In the genomic region with DNA sequence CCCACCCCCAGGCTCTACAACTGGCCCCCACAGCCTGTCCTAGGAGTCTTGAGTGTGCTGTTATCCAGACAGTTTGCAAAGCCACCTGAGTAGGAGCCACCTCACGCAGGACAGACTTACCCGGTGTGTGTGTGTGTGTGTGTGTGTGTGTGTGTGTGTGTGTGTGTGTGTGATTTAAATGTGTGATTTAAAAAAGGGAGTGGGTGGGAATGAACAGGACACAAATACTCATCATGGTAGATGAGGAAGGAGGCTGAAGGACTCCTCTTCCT, we compare ENCODE assay signal across 8 mouse cellular contexts. TPM values are rescaled to one million over a fixed set of nuclear protein-coding genes. Genes with fewer than 3 reads are reported as not detected.
DNase-seq lines count a peak whose midpoint lies in the region; ATAC-seq and TF ChIP-seq lines count a peak whose summit lies in the region.

No protein-coding gene starts in this region.

- no peak for DNase-seq in heart, adult 2 months
- DNase-seq in cerebellum, postnatal 36 days: no peak
- no peak for DNase-seq in left cerebral cortex, postnatal 14 days (ENCODE audit: low spot score in 2 of 2)
- no peak for DNase-seq in gastrocnemius, postnatal 14 days

- no peaks in the 10 kb centered on the region for H3K9me3 ChIP-seq in heart, embryonic 12.5 days (replicated peaks)
- H3K9me3 ChIP-seq in embryonic facial prominence, embryonic 13.5 days: no peaks in the 10 kb centered on the region
- H3K9me3 ChIP-seq in hindbrain, embryonic 16.5 days (ENCODE audit: control insufficient read depth, low read length): no peaks in the 10 kb centered on the region
- H3K9me3 ChIP-seq in midbrain, embryonic 13.5 days: no peaks in the 10 kb centered on the region

- peaks cover 3% of the 10 kb centered on the region; the same call in 1 of the 2 replicates for H3K36me3 ChIP-seq in heart, embryonic 12.5 days
- no peaks in the 10 kb centered on the region for H3K36me3 ChIP-seq in heart, adult 2 months (ENCODE audit: control insufficient read depth, insufficient read depth, low read length)
- no peaks in the 10 kb centered on the region for H3K36me3 ChIP-seq in embryonic facial prominence, embryonic 13.5 days
- no peaks in the 10 kb centered on the region for H3K36me3 ChIP-seq in hindbrain, embryonic 16.5 days (ENCODE audit: control insufficient read depth, insufficient read depth, low read length)
- peaks cover under 1% of the 10 kb centered on the region; the same call in 1 of the 2 replicates for H3K36me3 ChIP-seq in midbrain, embryonic 13.5 days

- no peaks in the 10 kb centered on the region for H3K79me2 ChIP-seq in heart, adult 2 months (replicated peaks; ENCODE audit: control insufficient read depth, insufficient read depth, low read length)

- no peak for TF ChIP-seq CTCF in heart, adult 2 months (IDR thresholded peaks at IDR 0.05)

- no peak for ATAC-seq in heart, embryonic 12.5 days (ENCODE audit: insufficient number of reproducible peaks, low FRiP score)
- ATAC-seq in embryonic facial prominence, embryonic 13.5 days (ENCODE audit: insufficient number of reproducible peaks, insufficient read depth, low FRiP score, low TSS enrichment, low read depth): no peak
- peak; percentile 52 for ATAC-seq in hindbrain, embryonic 16.5 days
- ATAC-seq in midbrain, embryonic 13.5 days: peak; percentile 57

- no peak overlapping the region for H3K27ac ChIP-seq in heart, embryonic 12.5 days (ENCODE audit: poor library complexity, severe bottlenecking)
- H3K27ac ChIP-seq in heart, adult 2 months: no peak overlapping the region
- no peak overlapping the region for H3K27ac ChIP-seq in embryonic facial prominence, embryonic 13.5 days
- H3K27ac ChIP-seq in hindbrain, embryonic 16.5 days (ENCODE audit: low read depth, low read length): no peak overlapping the region
- no peak overlapping the region for H3K27ac ChIP-seq in midbrain, embryonic 13.5 days

- no peak overlapping the region for H3K4me2 ChIP-seq in heart, embryonic 12.5 days
- peak overlapping the region; percentile 60 for H3K4me2 ChIP-seq in embryonic facial prominence, embryonic 13.5 days
- H3K4me2 ChIP-seq in hindbrain, embryonic 16.5 days (ENCODE audit: low read length): no peak overlapping the region; the same call in 1 of the 2 replicates
- 0 out of 2 replicates have a peak overlapping the region, but pooled peaks have one; percentile 52 for H3K4me2 ChIP-seq in midbrain, embryonic 13.5 days (replicated peaks)

- no peaks in the 10 kb centered on the region; the same call in 1 of the 2 replicates for H3K27me3 ChIP-seq in heart, embryonic 12.5 days (replicated peaks)
- H3K27me3 ChIP-seq in heart, adult 2 months (ENCODE audit: control insufficient read depth, insufficient read depth, low read length): no peaks in the 10 kb centered on the region
- peaks cover 5% of the 10 kb centered on the region; the same call in 1 of the 2 replicates for H3K27me3 ChIP-seq in embryonic facial prominence, embryonic 13.5 days
- H3K27me3 ChIP-seq in hindbrain, embryonic 16.5 days (replicated peaks; ENCODE audit: control insufficient read depth, insufficient read depth, low read length): no peaks in the 10 kb centered on the region
- no peaks in the 10 kb centered on the region for H3K27me3 ChIP-seq in midbrain, embryonic 13.5 days

- H3K9ac ChIP-seq in heart, embryonic 12.5 days: peak overlapping the region; percentile 43; the same call in 1 of the 2 replicates
- H3K9ac ChIP-seq in heart, adult 2 months (ENCODE audit: low read depth, low read length): no peak overlapping the region
- no peak overlapping the region for H3K9ac ChIP-seq in embryonic facial prominence, embryonic 13.5 days
- no peak overlapping the region for H3K9ac ChIP-seq in hindbrain, embryonic 16.5 days (ENCODE audit: low read depth, low read length)
- H3K9ac ChIP-seq in midbrain, embryonic 13.5 days (replicated peaks): no peak overlapping the region

- peaks cover 38% of the 10 kb centered on the region for H3K4me1 ChIP-seq in heart, embryonic 12.5 days (replicated peaks)
- peaks cover 12% of the 10 kb centered on the region for H3K4me1 ChIP-seq in heart, adult 2 months (ENCODE audit: control insufficient read depth, insufficient read depth, low read length)
- H3K4me1 ChIP-seq in embryonic facial prominence, embryonic 13.5 days: peaks cover 24% of the 10 kb centered on the region
- H3K4me1 ChIP-seq in hindbrain, embryonic 16.5 days (ENCODE audit: control insufficient read depth, insufficient read depth, low read depth, low read length): peaks cover 3% of the 10 kb centered on the region
- peaks cover 11% of the 10 kb centered on the region; the same call in 1 of the 2 replicates for H3K4me1 ChIP-seq in midbrain, embryonic 13.5 days (replicated peaks)

- no peak overlapping the region for H3K4me3 ChIP-seq in heart, embryonic 12.5 days
- H3K4me3 ChIP-seq in heart, adult 2 months: no peak overlapping the region
- no peak overlapping the region for H3K4me3 ChIP-seq in embryonic facial prominence, embryonic 13.5 days
- H3K4me3 ChIP-seq in hindbrain, embryonic 16.5 days (ENCODE audit: low read length): no peak overlapping the region
- H3K4me3 ChIP-seq in midbrain, embryonic 13.5 days (replicated peaks): no peak overlapping the region

- TF ChIP-seq EP300 in heart, adult 2 months (IDR thresholded peaks at IDR 0.05; ENCODE audit: insufficient read depth, low read depth, low read length): no peak

- intact Hi-C loops in heart, adult 2 months (cut with DNase I): loop anchor here (1.0 to 2.0 kb wide), 3 partner anchors 16 to 375 kb away; no protein-coding TSS in a partner anchor
- intact Hi-C loops in left cerebral cortex, postnatal 14 days (cut with DNase I): loop anchor here (1.0 to 5.0 kb wide), 3 partner anchors 17 to 373 kb away; no protein-coding TSS in a partner anchor
- intact Hi-C loops in gastrocnemius, postnatal 14 days (cut with DNase I; ENCODE audit: low total_unique reads): loop anchor here (2.0 to 10.0 kb wide), 2 partner anchors 49 to 225 kb away; no protein-coding TSS in a partner anchor

- TF ChIP-seq POLR2A in heart, adult 2 months (IDR thresholded peaks at IDR 0.05; ENCODE audit: insufficient read depth, low read depth, low read length): no peak

- WGBS in heart, embryonic 12.5 days: 68% methylated on average over 2 of the region's 2 CpGs
- 72% methylated on average over 2 of the region's 2 CpGs for WGBS in heart, adult 2 months
- WGBS in embryonic facial prominence, embryonic 13.5 days: 78% methylated on average over 2 of the region's 2 CpGs
- WGBS in hindbrain, embryonic 16.5 days: 88% methylated on average over 2 of the region's 2 CpGs
- 82% methylated on average over 2 of the region's 2 CpGs for WGBS in midbrain, embryonic 13.5 days

RNA-seq across cellular contexts. Expression of a gene that starts 0.6 kb away (rescaled TPM):
- 13.6 and 14.4 TPM in 2 replicates for polyA plus RNA-seq in heart, embryonic 12.5 days (2016; fragmentation: Nextera tagmentation; extraction: Ambion mirVana)
- 1 to 10 TPM; 4.5 to 5.9 TPM for total RNA-seq in heart, adult 2 months (2021)
- 7.1 and 10.8 TPM in 2 replicates for polyA plus RNA-seq in heart, adult 2 months (2012; rRNA removed)
- polyA plus RNA-seq in embryonic facial prominence, embryonic 13.5 days (2015; fragmentation: Nextera tagmentation; extraction: Ambion mirVana): 10.2 and 10.5 TPM in 2 replicates
- 13.9 and 22.8 TPM in 2 replicates for polyA plus RNA-seq in hindbrain, embryonic 16.5 days (2015; fragmentation: Nextera tagmentation; extraction: Ambion mirVana)
- 17.8 and 19.0 TPM in 2 replicates for polyA plus RNA-seq in midbrain, embryonic 13.5 days (2015; fragmentation: Nextera tagmentation; extraction: Ambion mirVana)
- total RNA-seq in left cerebral cortex, postnatal 14 days (2021): 10 to 100 TPM; 12.4 to 13.7 TPM
- 1 to 10 TPM; 4.6 to 5.4 TPM for total RNA-seq in gastrocnemius, postnatal 14 days (2021)

RNA-seq across cellular contexts. Expression of a gene that starts 25.4 kb away (rescaled TPM):
- 0.19 and 0.20 TPM in 2 replicates for polyA plus RNA-seq in heart, embryonic 12.5 days (2016; fragmentation: Nextera tagmentation; extraction: Ambion mirVana)
- under 1 TPM in 1 of 2 experiments, not detected in 1; 0.14 TPM for total RNA-seq in heart, adult 2 months (2021)
- 0.06 TPM in 1 of 2 replicates, not detected in the other for polyA plus RNA-seq in heart, adult 2 months (2012; rRNA removed)
- 1.0 and 1.3 TPM in 2 replicates for polyA plus RNA-seq in embryonic facial prominence, embryonic 13.5 days (2015; fragmentation: Nextera tagmentation; extraction: Ambion mirVana)
- 0.34 and 0.37 TPM in 2 replicates for polyA plus RNA-seq in hindbrain, embryonic 16.5 days (2015; fragmentation: Nextera tagmentation; extraction: Ambion mirVana)
- 0.21 and 0.28 TPM in 2 replicates for polyA plus RNA-seq in midbrain, embryonic 13.5 days (2015; fragmentation: Nextera tagmentation; extraction: Ambion mirVana)
- under 1 TPM; 0.66 to 0.79 TPM for total RNA-seq in left cerebral cortex, postnatal 14 days (2021)
- total RNA-seq in gastrocnemius, postnatal 14 days (2021): under 1 TPM in 1 of 2 experiments, not detected in 1; 0.13 TPM

RNA-seq across cellular contexts. Expression of a gene that starts 58.2 kb away (rescaled TPM):
- 7.4 and 8.0 TPM in 2 replicates for polyA plus RNA-seq in heart, embryonic 12.5 days (2016; fragmentation: Nextera tagmentation; extraction: Ambion mirVana)
- total RNA-seq in heart, adult 2 months (2021): 1 to 10 TPM; 1.8 to 2.4 TPM
- polyA plus RNA-seq in heart, adult 2 months (2012; rRNA removed): 3.7 and 4.6 TPM in 2 replicates
- 5.8 and 6.0 TPM in 2 replicates for polyA plus RNA-seq in embryonic facial prominence, embryonic 13.5 days (2015; fragmentation: Nextera tagmentation; extraction: Ambion mirVana)
- polyA plus RNA-seq in hindbrain, embryonic 16.5 days (2015; fragmentation: Nextera tagmentation; extraction: Ambion mirVana): 27.3 and 31.4 TPM in 2 replicates
- polyA plus RNA-seq in midbrain, embryonic 13.5 days (2015; fragmentation: Nextera tagmentation; extraction: Ambion mirVana): 10.1 and 10.8 TPM in 2 replicates
- total RNA-seq in left cerebral cortex, postnatal 14 days (2021): 10 to 100 TPM; 37.3 to 41.4 TPM
- 1 to 10 TPM; 4.2 to 4.5 TPM for total RNA-seq in gastrocnemius, postnatal 14 days (2021)

Comparison
In these comparisons a context has a peak if more than half of its experiments do, and no peak if none do; other contexts are left out.
1. ATAC-seq: peak in hindbrain, embryonic 16.5 days (single experiment) and midbrain, embryonic 13.5 days (single experiment); none in heart, embryonic 12.5 days (single experiment) and embryonic facial prominence, embryonic 13.5 days (single experiment).
2. H3K4me2 ChIP-seq: peak in embryonic facial prominence, embryonic 13.5 days (single experiment) and midbrain, embryonic 13.5 days (single experiment); none in heart, embryonic 12.5 days (single experiment) and hindbrain, embryonic 16.5 days (single experiment).